8 mouse cellular contexts compared by ENCODE assay signal in the genomic region with DNA sequence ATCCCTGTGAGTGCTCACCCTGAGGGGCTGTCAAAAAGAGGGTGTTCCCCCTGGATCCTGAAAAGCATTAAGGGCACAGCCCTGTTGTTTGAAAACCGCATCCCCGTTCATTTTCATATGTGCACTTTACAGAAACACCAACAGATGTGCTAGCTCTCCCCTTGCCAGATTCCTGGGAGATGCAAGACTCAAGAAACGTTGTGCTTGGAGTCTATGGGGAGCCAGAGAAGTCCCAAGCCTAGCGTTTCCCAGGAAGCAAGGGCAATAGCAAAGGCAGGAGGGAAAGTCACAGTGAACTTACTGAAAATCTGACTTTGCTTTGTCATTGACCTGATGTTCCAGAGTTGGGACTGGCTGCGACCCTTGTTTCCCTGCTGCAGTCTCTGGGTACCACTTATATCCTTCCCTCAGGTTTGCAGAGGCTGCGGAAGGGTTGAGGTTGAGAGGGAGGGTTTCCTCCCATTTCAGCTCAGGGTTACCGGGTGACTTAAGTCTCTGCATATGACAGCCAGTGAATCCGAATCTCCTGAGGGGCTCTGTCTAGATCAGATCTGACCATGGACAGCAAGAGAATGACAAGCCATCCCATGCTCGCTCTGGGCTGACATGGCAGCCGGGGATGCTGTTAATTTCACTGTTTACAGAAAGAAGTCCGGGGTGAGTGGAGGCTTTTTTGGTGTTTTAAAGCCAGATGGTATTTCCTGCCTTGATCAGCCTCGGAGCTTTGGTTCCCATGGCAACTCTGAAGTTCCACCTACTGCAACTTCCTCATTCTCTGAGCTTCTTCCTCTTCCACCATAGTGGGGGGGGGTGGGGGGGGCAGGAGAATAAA. TPM values are rescaled to one million over a fixed set of nuclear protein-coding genes. Genes with fewer than 3 reads are reported as not detected.
DNase-seq lines count a peak whose midpoint lies in the region; ATAC-seq and TF ChIP-seq lines count a peak whose summit lies in the region.

No protein-coding gene starts in this region.

- DNase-seq in forebrain, embryonic 14.5 days (ENCODE audit: low spot score) = peak; percentile 60
- no peak for DNase-seq in forebrain, embryonic 11.5 days (ENCODE audit: low spot score)
- DNase-seq in layer of hippocampus, adult 9-11 months = peak; percentile 90
- peak; percentile 88 for DNase-seq in thymus, postnatal 0 days (ENCODE audit: low spot score)

- H3K36me3 ChIP-seq in forebrain, embryonic 14.5 days (ENCODE audit: control insufficient read depth, insufficient read depth, low read length) = no peaks in the 10 kb centered on the region
- H3K36me3 ChIP-seq in forebrain, embryonic 11.5 days (ENCODE audit: control insufficient read depth, insufficient read depth, low read length) = no peaks in the 10 kb centered on the region
- H3K36me3 ChIP-seq in heart, embryonic 13.5 days = no peaks in the 10 kb centered on the region
- H3K36me3 ChIP-seq in megakaryocyte, embryonic 14.5 days (replicated peaks; ENCODE audit: low read length) = no peaks in the 10 kb centered on the region

- no peak for TF ChIP-seq POLR2A in bone marrow macrophage, adult 2 months (IDR thresholded peaks at IDR 0.05; ENCODE audit: borderline replicate concordance, low read depth, low read length)

- no peak overlapping the region for H3K9ac ChIP-seq in forebrain, embryonic 14.5 days (ENCODE audit: low read length)
- H3K9ac ChIP-seq in forebrain, embryonic 11.5 days (ENCODE audit: low read length) = no peak overlapping the region
- no peak overlapping the region for H3K9ac ChIP-seq in heart, embryonic 13.5 days

- H3K4me2 ChIP-seq in forebrain, embryonic 14.5 days (ENCODE audit: low read length) = peak overlapping the region; percentile 20; the same call in 1 of the 2 replicates
- H3K4me2 ChIP-seq in forebrain, embryonic 11.5 days (ENCODE audit: low read depth, low read length, severe bottlenecking) = no peak overlapping the region
- peak overlapping the region; percentile 16; the same call in 1 of the 2 replicates for H3K4me2 ChIP-seq in heart, embryonic 13.5 days

- no peak overlapping the region for H3K4me3 ChIP-seq in forebrain, embryonic 14.5 days (ENCODE audit: low read depth, low read length)
- no peak overlapping the region for H3K4me3 ChIP-seq in forebrain, embryonic 11.5 days (ENCODE audit: low read depth, low read length)
- H3K4me3 ChIP-seq in bone marrow macrophage, adult 2 months (ENCODE audit: insufficient read depth, low read length) = peak overlapping the region; percentile 53
- H3K4me3 ChIP-seq in heart, embryonic 13.5 days = no peak overlapping the region
- peak overlapping the region; percentile 75 for H3K4me3 ChIP-seq in megakaryocyte, embryonic 14.5 days (replicated peaks)

- no peaks in the 10 kb centered on the region for H3K27me3 ChIP-seq in forebrain, embryonic 14.5 days (replicated peaks; ENCODE audit: control insufficient read depth, insufficient read depth, low read length)
- no peaks in the 10 kb centered on the region for H3K27me3 ChIP-seq in forebrain, embryonic 11.5 days (ENCODE audit: control insufficient read depth, insufficient read depth, low read length)
- H3K27me3 ChIP-seq in heart, embryonic 13.5 days (replicated peaks) = peaks cover 45% of the 10 kb centered on the region
- H3K27me3 ChIP-seq in megakaryocyte, embryonic 14.5 days (replicated peaks) = peaks cover 62% of the 10 kb centered on the region

- peaks cover 4% of the 10 kb centered on the region; the same call in 1 of the 2 replicates for H3K4me1 ChIP-seq in forebrain, embryonic 14.5 days (ENCODE audit: control insufficient read depth, insufficient read depth, low read length)
- H3K4me1 ChIP-seq in forebrain, embryonic 11.5 days (replicated peaks; ENCODE audit: control insufficient read depth, insufficient read depth, low read length) = no peaks in the 10 kb centered on the region
- H3K4me1 ChIP-seq in bone marrow macrophage, adult 2 months (ENCODE audit: control insufficient read depth, insufficient read depth, low read length) = peaks cover 35% of the 10 kb centered on the region
- peaks cover 10% of the 10 kb centered on the region for H3K4me1 ChIP-seq in heart, embryonic 13.5 days
- H3K4me1 ChIP-seq in megakaryocyte, embryonic 14.5 days = peaks cover 15% of the 10 kb centered on the region; the same call in 1 of the 2 replicates

- peak; percentile 40; the same call in 1 of the 2 replicates for ATAC-seq in forebrain, embryonic 14.5 days
- ATAC-seq in forebrain, embryonic 11.5 days (replicated peaks; ENCODE audit: low FRiP score) = no peak
- no peak for ATAC-seq in heart, embryonic 13.5 days (ENCODE audit: extremely low read depth, insufficient number of reproducible peaks, low FRiP score, low TSS enrichment)
- no peak for ATAC-seq in megakaryocyte-erythroid progenitor cell, adult 5-6 weeks (replicated peaks; ENCODE audit: low FRiP score, low TSS enrichment, poor library complexity, severe bottlenecking)

- TF ChIP-seq CTCF in bone marrow macrophage, adult 2 months (IDR thresholded peaks at IDR 0.05; ENCODE audit: low read depth, low read length) = no peak

- 0 out of 2 replicates have a peak overlapping the region, but pooled peaks have one; percentile 30 for H3K27ac ChIP-seq in forebrain, embryonic 14.5 days (ENCODE audit: low read depth, low read length)
- no peak overlapping the region for H3K27ac ChIP-seq in forebrain, embryonic 11.5 days (ENCODE audit: low read depth, low read length)
- H3K27ac ChIP-seq in bone marrow macrophage, adult 2 months (ENCODE audit: insufficient read depth, low read depth, low read length) = peak overlapping the region; percentile 88
- H3K27ac ChIP-seq in heart, embryonic 13.5 days (replicated peaks) = no peak overlapping the region

- 61% methylated on average over 12 of the region's 12 CpGs for WGBS in forebrain, embryonic 14.5 days
- WGBS in forebrain, embryonic 11.5 days = 69% methylated on average over 12 of the region's 12 CpGs
- WGBS in heart, embryonic 13.5 days = 50% methylated on average over 12 of the region's 12 CpGs

- no peaks in the 10 kb centered on the region for H3K9me3 ChIP-seq in forebrain, embryonic 14.5 days (replicated peaks; ENCODE audit: control insufficient read depth, low read length)
- no peaks in the 10 kb centered on the region for H3K9me3 ChIP-seq in forebrain, embryonic 11.5 days (ENCODE audit: control insufficient read depth, low read length)
- H3K9me3 ChIP-seq in heart, embryonic 13.5 days = no peaks in the 10 kb centered on the region
- no peaks in the 10 kb centered on the region for H3K9me3 ChIP-seq in megakaryocyte, embryonic 14.5 days

RNA-seq across cellular contexts. Expression of a gene that starts 18.9 kb away (rescaled TPM):
- 1.7 and 3.5 TPM in 2 replicates for polyA plus RNA-seq in forebrain, embryonic 14.5 days (2014; fragmentation: Nextera tagmentation; extraction: Ambion mirVana)
- polyA plus RNA-seq in forebrain, embryonic 11.5 days (2014; fragmentation: Nextera tagmentation; extraction: Ambion mirVana) = 0.27 and 0.52 TPM in 2 replicates
- 0.74 TPM in 1 of 2 replicates, not detected in the other for polyA plus RNA-seq in bone marrow macrophage, adult 2 months (2012; ENCODE audit: insufficient read depth, insufficient read length, missing spikeins)
- polyA plus RNA-seq in heart, embryonic 13.5 days (2015; fragmentation: Nextera tagmentation; extraction: Ambion mirVana) = 0.05 and 0.06 TPM in 2 replicates
- not detected in 2 replicates for polyA plus RNA-seq in megakaryocyte, embryonic 14.5 days (2012; ENCODE audit: insufficient read depth, low replicate concordance)
- 0.10 and 0.16 TPM in 2 replicates for polyA plus RNA-seq in thymus, postnatal 0 days (2015; fragmentation: Nextera tagmentation; extraction: Ambion mirVana)
- total RNA-seq in megakaryocyte-erythroid progenitor cell, adult 5-6 weeks (2014; fragmentation: Nextera tagmentation) = not detected in 2 replicates
- total RNA-seq in megakaryocyte-erythroid progenitor cell, adult 5-6 weeks (2017) = not detected in 2 replicates

RNA-seq across cellular contexts. Expression of a gene that starts 46.6 kb away (rescaled TPM):
- 2.2 and 3.2 TPM in 2 replicates for polyA plus RNA-seq in forebrain, embryonic 14.5 days (2014; fragmentation: Nextera tagmentation; extraction: Ambion mirVana)
- 4.3 and 4.4 TPM in 2 replicates for polyA plus RNA-seq in forebrain, embryonic 11.5 days (2014; fragmentation: Nextera tagmentation; extraction: Ambion mirVana)
- 1.7 and 2.4 TPM in 2 replicates for polyA plus RNA-seq in bone marrow macrophage, adult 2 months (2012; ENCODE audit: insufficient read depth, insufficient read length, missing spikeins)
- 1.2 and 1.8 TPM in 2 replicates for polyA plus RNA-seq in heart, embryonic 13.5 days (2015; fragmentation: Nextera tagmentation; extraction: Ambion mirVana)
- 0.13 TPM in 1 of 2 replicates, not detected in the other for polyA plus RNA-seq in megakaryocyte, embryonic 14.5 days (2012; ENCODE audit: insufficient read depth, low replicate concordance)
- 0.94 and 0.99 TPM in 2 replicates for polyA plus RNA-seq in thymus, postnatal 0 days (2015; fragmentation: Nextera tagmentation; extraction: Ambion mirVana)
- 0.32 TPM in 1 of 2 replicates, not detected in the other for total RNA-seq in megakaryocyte-erythroid progenitor cell, adult 5-6 weeks (2014; fragmentation: Nextera tagmentation)
- total RNA-seq in megakaryocyte-erythroid progenitor cell, adult 5-6 weeks (2017) = 0.09 TPM in 1 of 2 replicates, not detected in the other

Comparison
In these comparisons a context has a peak if more than half of its experiments do, and no peak if none do; other contexts are left out.
1. H3K27ac ChIP-seq: peak in forebrain, embryonic 14.5 days (single experiment) and bone marrow macrophage, adult 2 months (single experiment); none in forebrain, embryonic 11.5 days (single experiment) and heart, embryonic 13.5 days (single experiment).
2. H3K4me3 ChIP-seq: peak in bone marrow macrophage, adult 2 months (single experiment) and megakaryocyte, embryonic 14.5 days (single experiment); none in forebrain, embryonic 14.5 days (single experiment), forebrain, embryonic 11.5 days (single experiment) and heart, embryonic 13.5 days (single experiment).